Comparison of ENCODE assay signal across 13 mouse cellular contexts in genomic region chr5:139417480-139417879, GRCm38 (mm10). TPM values are rescaled to one million over a fixed set of nuclear protein-coding genes. Genes with fewer than 3 reads are reported as not detected.
A peak's percentile ranks its signal among the peaks of the same experiment; 100 is the strongest.
DNase-seq lines count a peak whose midpoint lies in the region; TF ChIP-seq lines count a peak whose summit lies in the region.
"Had no signal": no experiment of that assay in that cellular context is flagged by ENCODE, and none has a peak within 500 bp of the region (broad histone marks: within the 10 kb centered on the region; RNA-seq: fewer than 3 reads in every experiment).

No protein-coding gene starts in this region.

- H3K27ac ChIP-seq in gastrocnemius, adult 2 months: no peak overlapping the region
- no peak overlapping the region for H3K27ac ChIP-seq in left cerebral cortex, adult 2 months
- H3K27ac ChIP-seq: embryonic facial prominence, embryonic 12.5 days had no signal

- no peak overlapping the region for H3K4me3 ChIP-seq in gastrocnemius, adult 2 months
- no peak overlapping the region for H3K4me3 ChIP-seq in left cerebral cortex, adult 2 months
- H3K4me3 ChIP-seq: embryonic facial prominence, embryonic 12.5 days had no signal

- no peak for DNase-seq in gastrocnemius, adult 2 months
- no peak for DNase-seq in gastrocnemius, postnatal 10 days
- DNase-seq in left cerebral cortex, adult 2 months (ENCODE audit: extremely low spot score in 1 of 2, low spot score in 2 of 2): no peak
- no peak for DNase-seq in left cerebral cortex, postnatal 36 days (ENCODE audit: low spot score in 2 of 2)
- peak; percentile 63 for DNase-seq in thymus, postnatal 4 days
- DNase-seq in thymus, postnatal 0 days (ENCODE audit: low spot score): no peak
- DNase-seq in MN1 (ENCODE audit: low spot score): no peak
- DNase-seq in adipocyte (ENCODE audit: low spot score): no peak
- DNase-seq: adrenal gland, postnatal 25 days; lung, postnatal 14 days had no signal

- peak; percentile 29 for TF ChIP-seq CTCF in gastrocnemius, adult 2 months (IDR thresholded peaks at IDR 0.05)
- peak; percentile 18 for TF ChIP-seq CTCF in left cerebral cortex, adult 2 months (IDR thresholded peaks at IDR 0.05)

- intact Hi-C loops in gastrocnemius, adult 2 months (cut with DNase I): loop anchor here (10.0 kb wide), 1 partner anchor 143 kb away; no protein-coding TSS in a partner anchor
- intact Hi-C loops in left cerebral cortex, adult 2 months (cut with DNase I): no loop called here
- intact Hi-C loops in left cerebral cortex, postnatal 36 days (cut with DNase I): loop anchor here (5.0 kb wide), 1 partner anchor 45 kb away; the partner anchor contains the start of gene 3110082I17Rik

RNA-seq across cellular contexts. Expression of gene Gper1, which starts 5.5 kb away (rescaled TPM):
- 1 to 10 TPM; 1.3 to 2.7 TPM for total RNA-seq in gastrocnemius, adult 2 months (2021)
- total RNA-seq in gastrocnemius, postnatal 10 days (2021): 1 to 10 TPM; 2.3 to 2.7 TPM
- total RNA-seq in left cerebral cortex, adult 2 months (2021): 1 to 10 TPM; 2.5 to 2.8 TPM
- 1 to 10 TPM; 2.9 to 3.3 TPM for total RNA-seq in left cerebral cortex, postnatal 36 days (2021)
- polyA plus RNA-seq in thymus, postnatal 0 days (2015; fragmentation: Nextera tagmentation; extraction: Ambion mirVana): 5.2 and 6.1 TPM in 2 replicates
- total RNA-seq: G1E; liver, adult 2 months had no signal
- polyA plus RNA-seq: G1E had no signal

RNA-seq across cellular contexts. Expression of gene C130050O18Rik, which starts 12.4 kb away (rescaled TPM):
- total RNA-seq in gastrocnemius, adult 2 months (2021): under 1 TPM; 0.15 to 0.33 TPM
- total RNA-seq in gastrocnemius, postnatal 10 days (2021): 1 to 10 TPM; 1.0 to 1.5 TPM
- total RNA-seq in left cerebral cortex, adult 2 months (2021): under 1 TPM; 0.29 to 0.63 TPM
- total RNA-seq in left cerebral cortex, postnatal 36 days (2021): under 1 TPM in 1 of 2 experiments, not detected in 1; 0.27 TPM
- polyA plus RNA-seq in thymus, postnatal 0 days (2015; fragmentation: Nextera tagmentation; extraction: Ambion mirVana): 0.54 and 0.79 TPM in 2 replicates

RNA-seq across cellular contexts. Expression of gene Gpr146, which starts 40.0 kb away (rescaled TPM):
- 10 to 100 TPM; 26.5 to 41.2 TPM for total RNA-seq in gastrocnemius, adult 2 months (2021)
- total RNA-seq in gastrocnemius, postnatal 10 days (2021): 10 to 100 TPM; 13.0 to 19.0 TPM
- 10 to 100 TPM; 12.5 to 13.9 TPM for total RNA-seq in left cerebral cortex, adult 2 months (2021)
- 10 to 100 TPM; 13.5 to 14.0 TPM for total RNA-seq in left cerebral cortex, postnatal 36 days (2021)
- polyA plus RNA-seq in thymus, postnatal 0 days (2015; fragmentation: Nextera tagmentation; extraction: Ambion mirVana): 5.5 and 7.4 TPM in 2 replicates

RNA-seq across cellular contexts. Expression of gene 3110082I17Rik, which starts 42.8 kb away (rescaled TPM):
- total RNA-seq in gastrocnemius, adult 2 months (2021): 10 to 100 TPM in 1 of 2 experiments, 1 to 10 TPM in 1; 7.9 to 10.3 TPM
- 10 to 100 TPM; 11.8 to 12.2 TPM for total RNA-seq in gastrocnemius, postnatal 10 days (2021)
- total RNA-seq in left cerebral cortex, adult 2 months (2021): 10 to 100 TPM; 16.3 to 17.9 TPM
- 10 to 100 TPM; 15.3 to 17.0 TPM for total RNA-seq in left cerebral cortex, postnatal 36 days (2021)
- 19.6 and 19.9 TPM in 2 replicates for polyA plus RNA-seq in thymus, postnatal 0 days (2015; fragmentation: Nextera tagmentation; extraction: Ambion mirVana)
